Mouse (Mus musculus) cerebellum, adult 2 months (tissue): ENCODE measurements around the gene Proca1.

ENCODE experiments used
- CTCF ChIP-seq: fragments of 200-500 bp; IDR thresholded peaks from 2 replicates; pipeline ENCODE4 v1.5.1; 2011; ENCODE audit warnings: low read depth, mild to moderate bottlenecking, control low read depth, low read length, moderate library complexity, borderline replicate concordance; ENCODE audit not compliant: insufficient read depth
- POLR2A ChIP-seq: fragments of 200-500 bp; IDR thresholded peaks from 2 replicates; pipeline ENCODE4 v1.6.1; 2011; ENCODE audit warnings: low read length, control low read depth, borderline replicate concordance; ENCODE audit not compliant: insufficient read depth

DNA sequence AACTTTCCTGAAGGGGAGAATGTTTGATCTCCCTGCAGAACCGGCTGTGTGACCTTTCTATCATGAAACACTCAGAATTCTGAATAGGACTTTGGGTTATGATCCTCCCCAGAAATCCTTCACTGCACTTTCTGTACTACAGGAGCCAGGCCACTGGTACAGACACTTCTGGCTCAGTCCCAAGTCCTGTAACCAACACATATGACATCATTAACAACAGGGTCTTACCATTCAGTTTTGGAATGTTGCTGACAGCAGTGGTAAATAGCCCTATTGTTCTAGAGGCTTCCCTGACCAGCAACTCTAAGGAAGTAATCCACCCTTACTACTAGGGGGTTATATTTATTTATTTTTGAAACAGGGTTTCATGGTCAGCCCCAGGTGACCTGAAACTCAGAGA, at the start of gene Proca1:
- TF ChIP-seq CTCF (no peak), POLR2A (no peak)
